Mouse (Mus musculus): ENCODE measurements around the gene Wdr95.

Wdr95 gene

DNA sequence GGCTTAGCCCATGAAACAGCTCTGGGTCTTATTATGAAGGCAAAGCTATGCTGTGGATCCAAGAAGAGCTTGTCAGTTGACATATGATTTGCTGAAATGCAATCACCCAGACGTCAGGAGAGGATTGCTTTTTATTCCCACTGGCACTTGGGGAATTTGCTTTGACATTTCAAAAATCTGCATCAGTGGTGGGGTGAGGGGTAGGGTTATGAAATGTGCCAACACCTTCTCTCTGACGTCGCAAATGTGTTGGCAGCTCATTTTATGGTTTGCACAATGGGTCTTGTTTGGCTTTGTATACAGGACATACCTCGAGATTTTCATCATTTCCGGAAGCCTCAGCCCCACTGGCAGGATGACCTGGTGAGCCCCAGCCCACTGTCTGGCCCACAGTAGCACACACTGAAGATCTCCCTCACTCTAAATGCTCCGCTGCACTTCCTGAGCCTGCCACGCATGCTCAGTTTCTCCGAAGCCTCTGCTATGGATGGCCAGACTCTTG, 55.7 kb downstream of the Wdr95 start:
- DNase-seq = peak; percentile 35

DNA sequence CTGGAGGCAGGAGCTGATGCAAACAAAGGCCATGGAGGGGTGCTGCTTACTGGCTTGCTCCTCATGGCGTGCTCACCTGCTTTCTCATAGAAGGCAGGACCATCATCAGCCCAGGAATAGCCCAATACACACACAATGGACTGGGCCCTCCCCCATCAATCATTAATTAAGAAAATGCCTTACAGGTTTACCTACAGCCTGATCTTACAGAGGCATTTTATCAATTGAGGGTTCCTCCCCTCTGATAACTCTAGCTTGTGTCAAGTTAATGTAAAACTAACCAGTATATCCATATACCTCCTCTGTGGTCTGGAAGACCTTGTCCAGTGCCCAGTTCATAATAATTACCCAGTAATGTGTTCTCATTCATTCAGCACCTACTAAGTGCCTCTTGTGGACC, 56.8 kb downstream of the Wdr95 start:
- DNase-seq = no peak

DNA sequence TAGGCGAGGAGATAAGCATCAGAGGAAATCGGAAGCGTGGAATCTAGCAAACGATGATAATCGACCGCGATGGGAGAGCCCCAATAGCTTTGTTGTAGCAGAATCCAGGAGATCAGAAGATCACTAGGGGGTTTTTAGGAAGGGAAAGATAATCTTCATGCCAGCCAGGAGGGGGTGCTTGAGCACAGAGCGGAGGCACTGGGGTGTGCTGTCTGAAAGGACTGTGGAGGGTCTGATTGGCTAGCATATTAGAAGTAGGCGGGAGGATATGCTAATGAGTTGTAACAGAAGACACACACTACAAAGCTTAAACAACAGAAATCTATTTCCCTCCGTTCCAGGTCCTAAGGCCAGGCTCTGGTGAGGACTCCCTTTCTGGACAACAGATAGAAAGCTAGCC, 57.4 kb downstream of the Wdr95 start:
- DNase-seq = peak; percentile 40

DNA sequence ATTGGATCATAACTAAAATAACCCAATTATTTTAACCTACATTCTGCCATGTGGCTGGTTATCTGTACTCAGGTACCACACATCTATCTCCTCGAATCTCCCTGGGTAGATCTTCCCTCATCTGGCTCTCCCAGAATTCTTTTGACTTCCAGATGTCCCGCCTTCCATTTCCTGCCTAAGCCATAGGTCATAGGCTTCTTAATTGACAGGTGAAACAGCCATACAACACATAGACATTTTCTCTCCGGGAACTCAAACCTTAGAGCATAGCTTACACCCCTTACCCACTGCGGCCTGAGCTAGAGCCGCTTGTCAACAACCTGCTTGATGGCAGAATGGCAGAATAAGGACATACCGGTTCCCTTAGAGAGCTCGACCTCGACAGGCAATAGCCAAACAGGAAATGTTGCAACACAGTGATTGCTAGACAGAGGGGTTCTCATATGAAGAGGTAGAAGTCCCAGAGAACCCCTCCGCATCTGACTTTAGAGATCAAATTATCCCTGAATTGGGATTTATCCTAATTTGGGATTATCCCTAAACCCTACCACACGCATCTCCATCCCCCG, 58.9 kb downstream of the Wdr95 start:
- DNase-seq = no peak

DNA sequence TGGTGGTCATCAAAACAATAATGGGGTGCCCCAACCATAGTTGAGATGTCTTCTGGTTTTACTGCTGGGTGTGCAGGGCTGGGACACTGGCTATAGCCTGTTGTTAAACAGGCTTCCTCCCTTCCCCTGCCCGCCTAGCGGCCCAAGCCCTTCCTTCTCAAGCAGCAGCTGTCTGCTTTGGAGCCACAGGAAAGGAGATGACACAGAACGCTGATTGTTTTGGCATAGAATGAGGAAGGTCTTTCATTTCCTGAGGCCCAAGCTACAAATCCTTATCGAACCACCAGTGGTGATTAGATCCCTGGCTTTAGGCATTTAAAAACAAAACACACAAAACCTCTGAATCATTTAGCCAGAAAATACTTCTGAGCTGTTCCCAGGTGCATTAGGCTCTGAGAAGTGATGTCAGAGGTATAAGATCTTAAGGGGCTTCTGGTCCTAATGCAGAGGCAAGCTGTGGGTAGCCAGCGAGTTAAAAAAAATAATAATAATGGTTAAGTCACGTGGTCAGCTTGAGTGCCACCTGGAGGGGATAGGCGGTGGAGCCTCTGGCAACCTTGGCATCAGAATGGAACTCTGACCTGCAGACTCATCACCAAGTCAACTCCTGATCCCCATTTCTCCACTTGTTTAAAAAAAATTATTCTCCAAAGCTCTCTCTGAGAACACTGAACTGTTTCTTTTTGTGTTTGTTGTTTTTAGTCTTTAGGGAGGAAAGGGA, 60.5 kb downstream of the Wdr95 start:
- DNase-seq = peak; percentile 60

DNA sequence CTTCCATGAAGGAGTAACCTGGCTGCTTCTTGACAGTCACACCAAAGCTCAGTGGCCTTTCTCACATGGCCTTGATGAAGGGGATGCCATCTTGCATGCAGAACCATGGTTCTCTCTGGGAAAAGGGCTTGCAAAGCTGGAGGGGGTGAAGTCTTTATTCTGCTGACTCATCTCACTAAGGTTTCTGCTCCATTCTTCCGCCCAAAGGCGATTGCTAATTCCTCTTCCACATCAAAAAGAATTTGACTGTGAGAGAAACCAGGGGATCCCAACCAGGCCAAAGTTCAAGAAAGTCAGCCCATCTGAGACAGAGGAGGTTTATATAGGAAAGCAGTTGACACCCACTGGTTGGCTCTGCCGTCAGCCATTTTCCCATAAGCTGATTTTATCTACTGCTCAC, 61.5 kb downstream of the Wdr95 start:
- no peak for DNase-seq

DNA sequence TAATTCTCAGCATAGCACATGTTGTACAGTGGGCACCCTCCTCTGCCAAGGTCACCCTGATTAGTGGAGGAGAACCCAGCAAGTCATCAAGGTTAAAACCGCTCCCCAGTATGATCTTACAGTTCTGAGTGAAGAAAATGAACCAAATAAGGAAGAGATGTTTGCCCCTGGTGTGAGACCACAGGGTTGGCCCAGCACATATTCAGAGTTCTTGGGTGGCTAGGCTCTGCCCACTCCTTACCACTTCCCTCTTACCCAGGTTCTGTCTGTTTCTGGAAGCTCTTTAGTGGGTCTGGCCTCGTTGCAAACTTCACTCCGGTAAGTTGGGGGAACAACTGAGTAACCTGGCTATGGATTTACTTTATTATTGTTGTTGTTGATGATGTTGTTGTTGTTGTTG, 65.7 kb downstream of the Wdr95 start:
- no peak for DNase-seq

DNA sequence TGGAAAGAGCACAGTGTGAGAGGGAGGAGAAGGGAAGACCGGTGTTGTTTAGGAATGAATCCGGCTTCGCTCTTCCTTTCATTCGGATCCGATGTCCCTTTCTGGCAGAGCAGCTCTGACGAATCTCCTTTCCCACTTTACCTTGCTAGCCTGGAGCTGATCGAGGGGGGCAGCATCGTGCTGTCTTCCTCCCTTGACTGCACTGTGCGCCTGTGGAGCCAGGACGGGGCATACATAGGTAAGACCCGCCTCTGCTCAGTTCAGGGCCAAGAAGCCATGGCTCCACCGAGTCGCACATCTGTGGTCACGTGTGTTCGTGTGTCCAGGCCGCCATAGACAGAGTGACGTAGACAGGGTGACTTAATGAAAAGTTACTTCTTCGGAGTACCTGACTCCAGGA, 68.9 kb downstream of the Wdr95 start:
- no peak for DNase-seq

DNA sequence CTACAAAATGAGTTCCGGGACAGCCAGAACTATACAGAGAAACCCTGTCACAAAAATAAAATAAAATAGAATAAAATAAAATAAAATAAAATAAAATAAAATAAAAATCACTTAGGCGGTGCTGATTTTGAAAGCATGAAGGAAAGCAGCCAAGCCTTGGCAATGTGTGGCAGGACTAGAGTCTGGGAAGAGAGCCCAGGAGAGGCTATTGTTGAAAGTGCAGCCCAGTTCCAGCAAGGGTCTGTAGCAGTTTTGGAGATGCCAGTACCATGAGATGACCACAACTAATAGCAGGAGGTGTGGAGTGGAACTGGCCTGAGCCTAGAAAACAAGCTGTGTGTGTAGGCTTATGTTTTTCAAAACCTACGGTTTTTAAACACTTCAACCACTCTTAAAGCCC, 73.5 kb downstream of the Wdr95 start:
- no peak for DNase-seq

DNA sequence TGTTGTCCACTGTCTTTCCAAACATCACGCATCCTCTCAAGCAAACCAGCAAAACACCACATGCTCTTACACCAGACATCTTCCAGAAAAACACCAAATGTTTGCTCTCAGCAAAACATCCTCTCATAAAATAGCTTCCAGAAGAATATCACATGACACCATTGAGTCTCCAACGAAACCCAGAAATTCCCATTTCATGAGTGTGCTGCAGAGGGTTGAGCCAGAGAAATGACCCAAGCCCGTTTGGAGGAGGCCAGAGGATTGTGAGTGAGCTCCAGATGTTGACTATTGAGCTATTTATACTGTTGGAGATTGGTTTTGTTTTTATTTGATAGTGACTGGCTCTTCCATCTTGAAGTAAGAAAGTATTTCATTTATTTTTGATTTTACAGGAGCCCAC, 74.8 kb downstream of the Wdr95 start:
- DNase-seq = no peak

DNA sequence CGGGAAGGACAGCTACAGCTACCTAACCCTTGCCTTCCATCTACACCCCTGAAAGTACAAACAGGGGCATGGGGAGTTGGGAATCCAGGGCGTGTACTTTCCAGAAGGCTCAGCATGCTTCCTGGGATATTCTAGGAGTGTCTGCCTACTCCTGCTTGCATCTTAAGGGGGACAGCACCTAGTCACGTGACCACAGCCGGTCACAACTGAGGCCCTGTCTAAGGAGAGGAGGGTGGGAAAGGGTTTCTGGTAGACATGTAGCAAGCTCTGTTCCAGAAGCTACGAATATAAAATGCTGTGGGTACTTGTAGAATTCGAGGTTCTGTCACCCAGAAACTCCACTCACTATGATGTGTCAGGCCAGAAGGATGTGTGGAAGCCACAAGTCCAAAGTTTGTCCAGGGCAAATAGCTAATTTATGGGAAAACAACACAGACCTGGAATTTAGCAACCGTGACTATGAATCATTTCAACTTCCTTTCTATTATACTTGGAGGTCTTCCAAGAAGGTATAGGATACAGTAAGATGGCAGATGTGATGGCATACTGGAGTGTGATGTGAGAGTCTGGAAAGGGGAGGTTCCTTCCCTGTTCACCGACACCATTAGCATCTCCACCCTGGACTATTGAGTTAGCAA, 78.7 kb downstream of the Wdr95 start:
- no peak for DNase-seq

DNA sequence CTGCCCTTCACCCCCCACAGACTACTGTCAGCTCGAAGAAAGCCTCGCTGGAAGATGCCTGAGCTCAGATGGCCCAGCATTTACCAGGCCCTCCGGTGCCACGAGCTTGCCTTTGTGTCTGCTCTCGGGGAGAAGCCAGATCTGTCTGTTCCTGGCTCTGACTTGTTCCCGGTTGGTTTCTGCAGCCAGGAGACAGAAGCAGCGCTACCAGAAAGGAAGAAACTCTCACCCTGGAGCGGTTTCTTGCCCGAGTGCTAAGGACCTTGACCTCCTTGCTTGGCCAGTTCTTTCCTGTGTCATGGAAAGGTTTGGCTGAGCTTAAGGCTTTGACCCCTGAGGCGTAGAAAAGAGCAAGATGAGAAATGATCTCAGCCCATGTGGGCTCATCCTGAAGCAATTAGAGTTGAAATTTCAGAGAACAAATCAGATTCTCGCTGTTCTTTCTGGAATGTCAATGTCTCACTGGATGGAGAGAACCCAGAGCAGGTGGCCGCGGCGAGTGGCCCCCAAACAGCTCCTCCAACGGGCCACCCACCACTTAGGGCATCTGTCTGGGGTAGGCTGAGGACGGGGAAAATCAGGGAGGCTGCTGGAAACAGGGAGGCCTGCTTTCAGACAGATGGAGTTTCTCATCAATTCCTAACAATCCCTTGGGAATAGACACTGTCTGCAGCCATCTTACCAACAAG, 83.1 kb downstream of the Wdr95 start:
- peak; percentile 45 for DNase-seq

DNA sequence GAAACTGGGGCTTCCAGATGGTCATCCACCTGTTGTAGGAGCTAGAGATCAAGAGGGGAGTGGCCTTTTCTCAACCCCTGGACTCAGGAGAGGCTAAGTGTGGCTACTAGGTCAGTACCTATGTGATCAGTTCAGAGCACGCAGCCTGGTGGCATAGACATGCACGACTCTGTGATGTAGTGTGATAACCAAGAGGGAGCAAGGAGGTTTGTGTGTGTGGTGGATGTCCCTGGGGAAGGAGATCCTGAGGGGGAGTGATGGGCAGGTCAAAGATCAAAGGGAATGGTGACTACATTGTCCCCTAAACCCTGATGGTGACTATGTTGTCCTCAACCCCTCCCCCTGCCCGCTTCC, 83.7 kb downstream of the Wdr95 start:
- DNase-seq = no peak

DNA sequence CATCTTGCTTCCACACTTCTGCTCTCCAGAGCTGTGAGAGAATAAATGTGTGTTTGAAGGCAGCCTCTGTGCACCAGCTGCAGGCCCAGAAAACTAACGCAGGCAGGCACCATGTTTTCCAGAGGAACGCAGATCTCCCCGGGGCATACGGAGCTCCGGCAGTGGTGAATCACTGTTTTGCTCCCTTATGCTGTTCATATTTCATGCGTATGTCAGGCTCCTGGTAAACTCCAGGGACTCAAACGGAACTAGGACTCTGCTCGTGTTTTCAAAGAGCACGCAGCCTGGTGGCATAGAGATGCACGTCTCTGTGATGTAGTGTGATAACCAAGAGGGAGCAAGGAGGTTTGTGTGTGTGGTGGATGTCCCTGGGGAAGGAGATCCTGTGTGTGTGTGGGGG, 84.3 kb downstream of the Wdr95 start:
- no peak for DNase-seq

DNA sequence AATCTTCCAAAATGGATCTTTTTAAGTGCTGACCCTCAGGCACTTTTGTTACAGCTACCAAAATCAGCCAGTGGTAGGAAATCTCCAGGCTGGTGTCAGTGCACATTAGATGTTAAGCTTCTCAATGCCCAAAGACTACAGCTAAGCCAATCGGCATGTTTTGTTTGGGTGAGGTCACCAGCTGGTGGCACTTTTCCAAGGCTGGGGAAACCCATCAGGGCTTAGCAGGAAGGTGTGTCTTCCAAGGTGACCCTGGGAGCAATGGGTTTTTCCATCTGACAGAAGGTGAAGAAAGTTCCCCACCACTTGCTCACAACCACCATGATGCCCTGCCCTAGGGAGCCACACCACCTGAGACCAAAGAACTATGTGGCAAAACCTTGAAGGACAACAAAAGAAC, 87.7 kb downstream of the Wdr95 start:
- DNase-seq = peak; percentile 47

DNA sequence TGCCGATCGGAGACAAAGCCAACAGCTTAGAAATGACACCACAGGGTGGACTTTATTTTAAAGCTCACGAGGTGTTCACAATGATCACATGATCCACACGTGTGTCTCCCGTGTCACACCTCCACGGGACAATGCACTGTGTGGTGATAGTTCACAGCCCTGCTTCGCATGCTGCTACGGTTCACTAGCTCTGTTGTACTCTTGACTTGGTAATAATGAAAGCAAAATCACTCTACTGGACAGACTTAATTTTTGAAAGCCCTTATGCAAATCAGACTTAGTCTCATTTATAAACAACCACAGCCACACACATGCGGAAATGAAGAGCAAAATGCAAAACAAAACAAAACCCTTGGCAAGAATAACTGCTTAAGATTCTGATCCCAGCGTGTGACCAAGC, 88.3 kb downstream of the Wdr95 start:
- DNase-seq = peak; percentile 46

DNA sequence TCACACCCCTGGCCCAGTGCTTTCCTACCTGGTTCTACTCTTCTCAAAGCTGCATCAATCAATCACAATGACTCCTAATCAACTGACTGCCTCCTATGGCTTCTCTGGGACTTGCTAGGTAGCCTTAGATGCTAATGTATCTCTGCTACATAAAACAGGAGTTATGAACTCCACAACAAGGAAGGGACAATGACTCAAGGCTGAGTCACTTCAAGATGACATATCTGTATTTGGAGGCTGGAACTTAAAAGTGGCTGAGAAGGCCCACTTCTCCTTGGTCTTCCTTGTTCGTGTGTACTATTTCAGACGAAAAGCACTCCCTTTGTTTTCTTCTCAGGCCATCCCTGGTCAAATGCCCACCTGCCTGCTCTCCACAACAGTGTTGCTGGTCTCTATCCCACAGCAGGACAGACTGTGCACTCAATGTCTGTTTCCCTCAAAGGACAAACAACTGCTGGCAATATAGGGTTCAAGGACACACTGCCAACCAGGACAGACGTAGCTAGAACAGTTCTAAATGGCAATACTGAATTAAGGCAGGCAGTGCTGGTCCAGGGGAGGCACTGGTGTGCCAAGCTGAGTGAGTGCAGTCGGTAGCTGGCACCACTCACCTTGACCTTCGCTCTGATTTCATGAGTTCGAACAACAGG, 89.4 kb downstream of the Wdr95 start:
- DNase-seq = no peak

DNA sequence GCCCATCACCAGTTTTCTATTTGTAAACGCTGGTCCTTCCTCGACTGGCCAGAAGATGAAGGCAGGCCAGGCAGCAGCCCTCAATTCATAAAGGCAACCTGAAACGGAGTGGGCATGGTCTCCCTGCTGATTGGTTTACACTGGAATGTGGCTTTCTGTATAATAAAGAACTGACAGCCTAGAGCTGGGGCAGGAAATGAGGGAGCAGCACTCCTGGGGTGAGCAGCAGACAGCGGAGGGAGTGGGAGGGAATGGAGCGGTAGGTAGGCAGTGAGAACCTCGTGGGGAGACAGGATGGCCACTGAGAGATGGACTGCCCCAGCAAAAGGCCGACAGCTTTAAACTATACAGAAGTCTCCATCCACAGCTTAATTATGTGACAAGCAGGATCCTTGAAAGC, 93.7 kb downstream of the Wdr95 start:
- peak; percentile 35 for DNase-seq

DNA sequence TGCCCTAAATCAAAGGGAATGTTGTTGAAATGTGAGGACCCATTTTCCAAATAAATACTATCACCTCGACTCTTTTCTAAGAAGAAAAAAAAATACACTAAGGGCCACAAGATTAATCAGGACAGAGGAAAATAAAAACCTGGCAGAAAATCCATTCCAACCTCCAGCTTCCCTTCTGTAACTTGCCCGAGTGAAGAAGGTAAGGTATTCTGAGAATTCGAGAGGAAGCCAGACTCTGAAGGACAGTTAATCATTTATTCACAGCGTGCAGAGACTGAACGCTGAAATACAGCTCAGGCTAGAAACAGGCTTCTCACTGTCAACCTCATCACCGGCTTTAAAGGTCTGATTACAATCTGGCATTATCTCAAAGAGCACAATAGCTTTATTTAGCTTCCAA, 94.2 kb downstream of the Wdr95 start:
- no peak for DNase-seq

DNA sequence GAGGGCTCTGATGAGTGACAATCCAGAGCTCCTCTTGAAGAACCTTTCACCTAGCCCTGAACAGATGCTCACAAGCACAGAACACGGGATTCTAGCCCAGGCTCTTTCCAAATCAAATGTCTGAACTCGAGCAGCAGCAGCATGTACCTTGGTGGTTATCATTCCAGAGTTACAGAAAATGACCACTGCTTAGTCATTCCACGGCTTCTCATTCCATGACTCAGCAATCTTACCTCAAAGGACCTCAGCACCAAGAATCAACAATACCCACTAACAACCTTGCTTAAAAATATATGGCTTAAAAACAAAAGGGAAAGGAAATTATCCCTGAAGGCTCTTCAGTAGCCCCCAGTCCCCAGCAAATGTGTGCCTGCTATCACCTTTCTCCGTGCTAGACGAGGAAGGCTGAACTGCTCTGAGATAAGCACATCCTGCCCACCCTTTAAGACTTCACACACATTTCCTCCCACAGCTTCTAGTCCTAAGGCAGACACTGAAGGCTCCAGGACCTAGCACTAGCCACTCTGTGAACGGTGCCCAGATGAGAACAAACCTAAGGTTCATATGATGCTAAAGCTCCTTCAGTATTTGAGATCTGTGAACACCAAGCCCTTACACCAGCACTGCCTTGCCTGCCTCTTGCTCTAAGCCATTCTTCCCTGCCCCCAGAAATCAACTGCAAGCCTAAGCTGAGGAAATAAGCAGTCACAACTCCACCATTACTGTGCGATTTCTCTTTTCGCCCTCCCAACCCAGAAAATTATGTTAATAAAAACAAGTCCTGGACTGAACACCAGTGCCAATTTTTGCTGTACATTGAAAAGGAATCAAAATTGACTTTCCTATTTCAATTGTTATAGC, 95.6 kb downstream of the Wdr95 start:
- no peak for DNase-seq

DNA sequence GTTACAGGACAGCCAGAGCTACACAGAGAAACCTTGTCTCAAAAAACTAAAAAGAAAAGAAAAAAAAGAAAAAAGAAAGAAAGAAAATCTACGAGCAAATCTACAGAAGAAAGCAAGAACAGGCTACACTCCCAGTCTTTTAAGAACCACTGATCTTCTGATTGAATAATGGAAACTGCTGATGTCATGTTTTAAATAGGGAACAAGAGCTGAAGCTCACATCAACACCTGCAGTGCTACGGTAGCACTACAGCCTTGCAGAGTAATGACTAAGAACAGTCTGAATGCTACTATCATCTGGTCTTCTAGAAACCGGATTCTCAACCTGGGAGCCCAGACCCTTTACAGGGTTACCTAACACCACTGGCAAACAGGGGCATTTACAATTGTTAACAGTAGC, 97.1 kb downstream of the Wdr95 start:
- DNase-seq = no peak

DNA sequence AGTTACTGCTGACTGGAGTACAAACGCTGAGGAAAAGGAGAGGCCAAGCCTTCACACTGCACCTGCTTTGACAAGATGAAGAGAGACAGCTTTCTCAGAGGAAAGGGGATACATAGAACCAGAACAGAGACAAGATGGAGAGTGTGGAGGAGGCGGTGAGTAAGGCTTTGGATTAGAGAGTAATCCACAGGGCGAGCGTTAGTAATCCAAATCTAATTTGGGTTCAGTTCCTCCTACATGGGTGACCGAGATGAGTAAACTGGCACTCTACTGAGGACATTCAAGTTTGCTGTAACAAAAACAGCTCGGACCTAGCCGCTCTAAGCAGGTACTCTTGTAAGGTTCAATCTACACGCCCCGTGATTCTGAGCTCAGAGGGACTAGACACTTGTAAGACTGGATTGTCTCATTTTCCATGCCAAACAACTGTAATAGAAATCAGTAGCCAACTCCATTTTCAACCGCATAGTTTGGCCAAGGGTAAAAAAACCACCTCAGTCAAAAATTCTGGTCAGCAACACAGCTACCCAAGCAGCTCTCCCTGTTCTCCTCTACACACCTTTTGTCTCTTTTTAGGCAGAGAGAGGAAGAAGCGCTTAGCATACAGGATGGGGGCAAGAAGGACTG, 106.0 kb downstream of the Wdr95 start:
- DNase-seq = no peak
